Mouse (Mus musculus) embryonic stem cell, embryonic (primary cell): ENCODE results near the gene Tas2r139.
"Not testable (repeated sequence)": the region's sequence is repeated elsewhere in the genome, so short reads cannot be mapped to it uniquely, and the experiment has no call there.

Source experiments
- CTCF ChIA-PET, 4 experiments: fragments of 300-600 bp in 2 of 4; fragments of 350-600 bp in 2 of 4; sonication (Branson Sonifier 250); formaldehyde crosslinking; loops; one replicate each; lab custom pipeline; 2022; ENCODE audit warnings: inconsistent platforms in 2 of 4; lab: Charles Lee
- POLR2A ChIA-PET, 4 experiments: fragments of 300-600 bp in 2 of 4; fragments of 350-600 bp in 2 of 4; sonication (Branson Sonifier 250); formaldehyde crosslinking; loops; one replicate each; lab custom pipeline; 2022; ENCODE audit warnings: antibody characterized with exemption in 4 of 4, inconsistent platforms in 1 of 4; lab: Charles Lee

Tas2r139 gene

GRCm38 (mm10) chr6:42140636-42141035 is at the start of gene Tas2r139:
TSS of gene Tas2r139 (plus strand) at chr6:42140936.
- ChIA-PET CTCF (no interaction called here), POLR2A (no interaction called here)

GRCm38 (mm10) chr6:42151115-42151514 is 10.4 kb downstream of the Tas2r139 start:
- POLR2A ChIA-PET = not testable (repeated sequence)
- CTCF ChIA-PET = interaction anchor here in 1 of 4 experiments (0.6 kb wide), 1 partner anchor 612 kb away, joined by 4 read pairs; no protein-coding TSS in a partner anchor

GRCm38 (mm10) chr6:42182462-42182861 is 41.7 kb downstream of the Tas2r139 start:
- ChIA-PET CTCF (no interaction called here), POLR2A (interaction anchor here in 1 of 4 experiments (0.6 kb wide), 1 partner anchor 617 kb away, joined by 3 read pairs; no protein-coding TSS in a partner anchor)

GRCm38 (mm10) chr6:42186230-42186629 is 45.5 kb downstream of the Tas2r139 start:
- ChIA-PET CTCF (interaction anchor here in 2 of 4 experiments (0.6 to 1.2 kb wide), 2 partner anchors 185 to 459 kb away, joined by 3 to 8 read pairs; partner anchors contain the start of gene Tcaf2 (in 1 of the 2)), POLR2A (no interaction called here)
